Mouse (Mus musculus): Measurements from ENCODE around the gene Gng10.

Gng10 gene

DNA sequence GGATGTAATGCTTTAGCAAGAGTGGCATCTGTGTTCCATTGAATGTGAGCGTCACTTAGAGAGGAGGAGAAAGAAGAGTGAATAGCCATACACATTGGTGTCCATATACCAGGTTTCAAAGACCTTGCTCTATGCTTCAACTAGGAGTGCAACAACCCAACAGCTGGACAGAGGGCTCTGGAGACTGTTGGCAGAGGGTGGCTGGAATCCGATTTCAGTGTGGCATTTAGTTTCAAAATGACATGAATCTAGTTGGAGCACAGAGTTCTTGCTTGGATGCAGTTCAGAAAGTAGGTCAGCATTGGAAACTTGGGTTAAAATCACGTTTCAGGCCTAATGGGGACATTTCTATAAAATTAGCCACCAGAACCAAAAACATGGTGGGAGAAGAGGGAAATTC lies 19.7 kb upstream of the Gng10 start:
- DNase-seq (ENCODE audit: low spot score), result no peak

DNA sequence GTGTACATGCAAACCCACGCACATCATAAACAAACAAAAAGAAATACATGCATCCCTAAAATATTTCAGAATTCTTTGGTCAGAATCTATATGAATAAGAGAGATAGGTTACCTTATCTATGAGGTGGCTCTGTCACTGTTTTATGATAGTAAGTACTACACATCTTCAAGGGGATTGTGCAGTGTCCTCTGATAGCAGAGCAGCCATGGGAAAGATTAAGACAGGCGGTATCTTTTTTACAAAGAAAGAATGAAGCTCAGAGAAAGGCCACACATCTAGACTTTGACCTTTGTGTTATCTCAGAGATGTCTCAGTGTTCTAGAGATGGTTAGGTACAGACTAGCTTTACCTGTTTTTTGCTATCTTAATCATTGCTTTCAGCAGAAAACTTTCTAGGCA lies 18.0 kb upstream of the Gng10 start:
- DNase-seq (ENCODE audit: low spot score), result no peak

DNA sequence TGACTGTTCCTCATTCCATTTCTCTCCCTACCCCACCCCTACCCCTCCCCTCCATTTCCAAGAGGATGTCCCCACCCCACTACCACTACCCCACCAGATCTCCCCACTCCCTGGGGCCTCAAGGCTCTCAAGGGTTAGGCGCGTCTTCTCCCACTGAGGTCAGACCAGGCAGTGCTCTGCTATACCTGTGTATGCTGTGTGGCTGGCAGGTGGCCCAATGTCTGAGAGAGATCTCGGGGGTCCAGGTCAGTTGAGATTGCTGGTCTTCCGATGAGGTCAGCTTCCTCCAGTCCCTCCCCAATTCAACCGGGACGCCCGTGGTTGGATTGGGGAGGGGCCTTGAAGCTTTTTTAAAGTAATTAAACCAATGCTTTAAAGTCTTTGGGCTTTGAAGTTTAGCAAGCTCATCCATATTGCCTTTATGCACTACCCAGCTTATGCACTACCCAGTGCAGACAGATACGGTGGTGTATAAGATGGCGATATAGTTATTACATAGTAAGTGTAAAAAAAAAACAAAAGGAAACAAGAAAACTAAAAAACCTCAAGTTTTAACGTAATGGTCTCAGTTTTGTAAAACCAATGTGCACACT lies 467 bp upstream of the Gng10 start:
- no peak for DNase-seq (ENCODE audit: low spot score)

DNA sequence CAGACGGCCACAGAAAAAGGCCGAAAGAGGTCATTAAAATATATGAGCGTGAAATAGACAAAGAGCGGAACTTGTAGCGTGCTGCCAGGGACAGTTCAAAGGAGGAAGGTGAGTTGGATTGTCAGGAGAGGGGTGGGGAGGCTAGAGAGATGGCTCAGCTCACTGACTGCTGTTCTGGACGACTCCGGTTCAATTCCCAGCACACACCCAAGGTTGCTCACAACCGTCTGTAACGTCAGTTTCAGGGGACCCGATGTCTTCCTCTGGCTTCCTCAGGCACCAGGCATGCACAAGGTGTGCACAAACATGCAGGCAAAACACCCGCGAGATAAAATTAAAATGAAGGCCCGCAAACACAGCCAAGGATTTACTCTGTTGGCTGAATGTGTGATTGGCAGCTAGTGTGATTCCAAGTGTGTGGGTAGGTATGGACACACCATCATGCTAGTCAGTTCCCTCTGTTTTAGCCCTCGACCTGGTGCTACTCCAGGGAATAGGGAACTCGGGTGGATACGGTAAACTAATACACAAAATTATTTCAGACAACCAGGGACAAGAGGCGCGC lies 980 bp downstream of the Gng10 start:
- no peak for DNase-seq (ENCODE audit: low spot score)

DNA sequence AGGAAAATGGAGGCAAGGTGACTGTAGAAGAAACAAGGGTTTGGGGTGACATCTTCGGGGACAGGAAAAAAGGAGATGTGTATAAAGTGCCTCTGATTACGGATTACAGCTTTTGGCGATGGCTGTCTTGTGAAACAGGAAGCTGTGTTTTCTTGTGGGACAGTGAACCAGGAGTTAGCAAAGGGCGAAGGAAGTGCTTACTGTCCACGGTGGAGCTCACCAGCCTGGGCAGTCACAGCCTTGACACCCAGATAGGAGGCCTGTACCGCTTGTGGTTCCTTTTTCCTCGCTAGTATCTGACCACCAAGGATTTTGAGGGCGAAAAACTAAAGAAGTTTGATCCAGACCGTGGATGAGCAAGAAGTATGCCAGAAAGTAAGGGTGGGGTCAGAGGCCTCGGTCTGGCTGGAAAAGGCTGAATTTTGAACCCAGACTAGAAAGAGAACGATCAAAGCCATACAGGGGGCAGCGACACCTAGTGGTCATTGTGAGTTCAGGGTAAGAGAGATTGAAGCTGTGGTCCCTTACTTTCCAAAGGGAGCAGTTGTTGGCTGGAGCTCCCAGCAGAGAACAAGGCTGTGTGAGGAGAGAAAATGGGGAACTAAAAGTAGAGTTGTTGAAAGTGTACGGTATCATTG lies 1.7 kb downstream of the Gng10 start:
- peak; percentile 92 for DNase-seq (ENCODE audit: low spot score)

DNA sequence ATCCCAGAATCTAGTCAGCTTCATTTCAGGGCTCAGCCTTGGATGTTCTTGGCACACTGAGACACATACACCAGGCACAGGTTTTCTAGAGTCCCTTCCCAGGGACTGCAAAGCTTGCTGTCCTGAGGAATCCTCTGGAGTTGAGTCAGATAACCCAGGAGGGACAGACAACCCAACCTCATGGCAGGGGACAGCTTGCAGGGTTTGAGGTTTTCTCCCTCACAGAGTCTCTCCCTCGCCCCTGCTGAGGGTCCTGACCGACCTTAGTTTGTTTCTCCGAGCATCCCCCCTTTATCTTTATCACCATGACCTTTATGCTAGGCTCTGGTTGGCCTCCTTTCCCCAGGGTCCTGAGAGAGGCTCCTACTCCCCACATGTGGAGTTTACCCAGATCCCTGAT lies 2.6 kb downstream of the Gng10 start:
- DNase-seq (ENCODE audit: low spot score), result no peak

DNA sequence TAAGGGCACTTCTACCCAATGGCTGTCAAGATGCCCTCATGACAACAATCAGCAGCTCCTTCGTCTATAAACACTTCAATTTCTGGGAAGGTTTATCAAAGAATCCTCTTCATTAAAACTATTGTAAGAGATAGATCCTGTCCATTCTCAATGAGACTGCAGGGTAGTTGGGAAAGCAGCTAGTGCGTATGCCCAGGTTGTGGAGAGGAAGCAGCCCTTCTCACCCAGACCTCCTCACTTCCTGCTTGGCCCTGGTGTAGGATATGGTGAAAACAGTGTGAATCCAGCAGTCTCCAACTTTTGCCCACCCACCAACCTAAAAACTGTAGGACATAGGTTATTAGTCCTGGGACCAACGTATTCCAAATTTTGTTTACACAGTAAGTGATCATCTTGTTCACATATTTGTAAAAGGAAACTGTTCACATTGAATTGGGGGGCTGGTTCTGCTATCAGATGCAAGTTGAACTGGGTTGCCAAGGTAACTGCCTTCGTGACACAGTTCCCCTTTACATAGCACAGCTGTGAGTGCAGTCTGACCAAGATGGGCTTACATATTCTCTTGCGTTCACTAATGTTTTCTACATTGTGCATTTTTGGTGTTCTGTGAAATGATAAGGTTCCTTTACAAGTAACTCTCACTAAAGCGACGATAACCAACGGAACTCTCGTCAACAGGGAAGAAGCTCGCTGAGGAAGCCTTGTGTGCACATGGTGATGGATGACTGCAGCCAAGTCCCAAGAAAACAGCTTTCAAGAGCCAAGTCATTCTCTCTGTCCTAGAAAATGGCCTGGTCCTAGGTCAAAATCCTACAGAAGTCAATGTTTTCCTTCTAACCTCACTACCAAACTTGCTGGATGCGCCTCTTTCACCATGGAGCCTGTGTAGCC lies 5.8 kb downstream of the Gng10 start:
- no peak for DNase-seq (ENCODE audit: low spot score)

DNA sequence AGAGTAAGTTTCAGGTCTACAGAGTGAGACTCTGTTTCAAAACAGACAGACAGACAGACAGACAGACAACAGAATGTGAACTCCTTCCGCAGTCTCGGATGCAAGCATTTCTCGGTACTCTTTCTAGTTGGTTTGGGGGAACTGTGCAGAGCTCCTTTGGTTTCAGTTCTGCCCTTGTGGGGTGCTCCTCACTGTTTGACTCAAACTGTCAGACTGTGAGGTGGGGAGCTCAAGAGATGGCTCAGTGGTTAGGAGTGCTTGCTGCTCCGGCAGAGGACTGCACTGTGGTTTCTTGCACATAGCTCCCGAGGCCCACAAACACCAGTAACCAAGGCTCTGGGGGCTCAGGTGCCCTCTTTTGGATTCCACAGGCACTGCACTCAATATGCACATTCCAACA lies 8.2 kb downstream of the Gng10 start:
- DNase-seq (ENCODE audit: low spot score), result no peak

DNA sequence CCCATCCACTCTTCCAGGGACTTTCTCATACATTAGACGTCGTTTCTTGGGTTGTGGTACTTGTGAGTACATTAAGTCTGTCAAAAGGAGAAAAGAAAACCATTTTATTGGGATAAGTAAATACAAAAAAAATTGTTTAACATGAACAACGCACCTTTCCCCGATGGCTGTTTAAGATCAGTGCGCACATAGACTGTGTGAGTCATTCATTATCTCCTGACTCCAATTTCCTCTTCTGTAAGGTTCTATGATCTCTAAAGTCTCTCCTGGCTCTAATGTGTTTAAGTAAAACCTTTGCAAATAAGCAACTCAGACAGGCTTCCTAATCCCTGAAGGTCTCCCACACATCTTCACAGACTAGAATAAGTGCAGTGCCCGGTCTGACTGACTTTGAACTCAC lies 9.0 kb downstream of the Gng10 start:
- no peak for DNase-seq (ENCODE audit: low spot score)

DNA sequence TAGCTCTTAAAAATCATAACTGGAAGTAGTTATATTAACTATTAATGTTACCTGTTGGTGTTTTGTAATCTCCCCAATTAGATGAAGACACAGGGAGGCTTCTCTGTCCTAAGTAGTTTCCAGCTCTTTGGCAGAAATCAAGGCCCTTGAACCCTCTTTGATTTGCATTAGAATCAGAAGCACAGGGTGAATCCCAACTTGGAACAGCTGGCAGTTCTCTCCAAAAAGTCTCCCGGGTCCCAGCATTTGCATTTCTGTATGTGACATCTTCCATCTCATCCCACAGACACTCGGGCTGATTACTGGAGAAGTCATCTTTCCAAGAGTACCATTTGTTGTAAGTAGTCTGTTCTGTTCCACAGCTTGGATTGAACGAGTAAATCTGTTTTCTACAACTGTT lies 12.3 kb downstream of the Gng10 start:
- no peak for DNase-seq (ENCODE audit: low spot score)

DNA sequence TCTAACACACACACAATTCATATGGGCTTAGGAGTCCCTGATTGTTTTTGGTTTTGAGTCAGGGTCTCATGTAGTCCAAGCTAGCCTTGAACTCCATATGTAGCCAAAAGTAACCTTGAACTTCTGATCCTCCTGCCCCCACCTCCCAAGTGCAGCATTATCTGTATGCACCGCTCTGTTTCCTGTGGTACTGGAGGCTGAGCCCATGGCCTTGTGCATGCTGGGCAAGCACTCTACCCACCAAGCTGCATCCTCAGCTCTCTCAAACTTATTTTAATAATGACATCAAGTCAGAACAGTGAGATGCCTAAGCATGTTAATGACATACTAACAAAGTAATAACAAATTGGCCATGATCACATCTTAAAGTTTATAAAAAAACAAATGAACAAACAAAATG lies 16.2 kb downstream of the Gng10 start:
- DNase-seq (ENCODE audit: low spot score), result no peak

DNA sequence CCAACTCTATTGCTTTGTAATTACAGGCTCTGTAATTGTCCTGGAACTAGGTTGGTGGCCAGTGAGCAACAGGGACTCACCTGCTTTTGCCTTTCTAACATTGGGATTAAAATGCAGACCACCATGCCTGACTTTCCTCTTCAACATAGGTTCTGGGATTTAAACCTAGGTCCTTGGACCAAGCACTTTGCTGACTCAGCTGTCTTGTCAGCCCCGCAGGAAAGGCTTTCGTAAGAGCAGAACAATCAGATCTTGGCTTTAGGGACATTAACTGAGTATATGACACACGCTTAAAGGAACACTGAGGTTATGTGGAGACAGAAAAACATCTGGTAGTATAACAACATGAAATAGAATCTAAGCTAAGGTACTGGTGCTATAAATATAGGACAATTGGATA lies 23.0 kb downstream of the Gng10 start:
- no peak for DNase-seq (ENCODE audit: low spot score)

DNA sequence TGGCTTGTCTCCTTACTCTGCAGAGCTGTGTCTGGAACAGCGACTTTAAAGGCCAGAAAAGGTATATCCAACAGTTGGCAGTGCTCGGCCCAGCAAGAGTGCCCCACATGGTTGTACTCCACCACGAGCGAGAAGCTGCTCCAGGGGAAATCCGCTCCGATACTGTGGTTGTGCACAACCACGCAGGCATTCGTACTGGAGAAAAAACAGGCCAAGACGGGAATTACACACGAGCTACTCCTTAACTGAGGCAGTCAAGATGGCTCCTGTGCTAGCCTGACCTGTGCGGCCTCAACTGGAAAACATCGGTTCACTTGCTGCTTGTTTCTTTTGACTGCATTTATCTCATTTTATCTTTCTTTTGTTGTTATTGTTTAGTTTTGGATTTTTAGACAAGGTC lies 27.6 kb downstream of the Gng10 start:
- DNase-seq (ENCODE audit: low spot score), result no peak

DNA sequence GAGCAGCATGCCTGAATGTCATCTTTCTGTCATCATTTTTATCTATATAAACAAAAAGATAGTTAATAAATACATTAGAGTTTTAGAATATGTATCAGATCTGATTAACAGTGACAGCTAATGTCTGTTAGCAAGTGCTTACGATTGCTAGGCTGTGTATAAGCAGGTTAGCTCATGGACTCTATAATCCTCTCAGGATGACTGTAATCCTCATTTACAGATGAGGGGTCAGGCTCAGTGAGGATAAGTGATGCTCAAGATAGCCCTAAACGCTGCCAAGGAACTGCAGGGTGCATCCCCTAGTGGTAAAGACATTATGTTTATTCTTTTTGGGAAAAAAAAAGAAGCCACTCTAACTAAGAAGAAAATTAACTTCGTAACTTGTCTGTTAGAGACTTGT lies 34.4 kb downstream of the Gng10 start:
- no peak for DNase-seq (ENCODE audit: low spot score)

DNA sequence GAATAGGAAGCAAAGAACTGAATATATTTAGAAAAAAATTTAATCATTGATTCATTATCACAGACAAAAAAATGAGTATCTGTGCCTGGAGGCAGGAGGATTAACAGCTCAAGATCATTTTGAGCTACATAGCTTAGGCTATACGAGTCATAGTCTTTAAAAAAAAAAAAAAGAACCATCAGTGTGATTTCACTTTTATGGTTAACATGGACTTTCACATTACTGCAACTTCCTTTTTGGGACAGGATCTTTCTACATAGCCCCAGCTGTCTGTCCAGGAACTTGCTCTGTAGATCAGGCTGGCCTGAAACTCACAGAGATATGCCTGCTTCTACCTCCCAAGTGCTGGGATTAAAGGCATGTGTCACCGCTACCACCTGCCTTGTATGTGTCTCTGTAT lies 48.5 kb downstream of the Gng10 start:
- no peak for DNase-seq (ENCODE audit: low spot score)

DNA sequence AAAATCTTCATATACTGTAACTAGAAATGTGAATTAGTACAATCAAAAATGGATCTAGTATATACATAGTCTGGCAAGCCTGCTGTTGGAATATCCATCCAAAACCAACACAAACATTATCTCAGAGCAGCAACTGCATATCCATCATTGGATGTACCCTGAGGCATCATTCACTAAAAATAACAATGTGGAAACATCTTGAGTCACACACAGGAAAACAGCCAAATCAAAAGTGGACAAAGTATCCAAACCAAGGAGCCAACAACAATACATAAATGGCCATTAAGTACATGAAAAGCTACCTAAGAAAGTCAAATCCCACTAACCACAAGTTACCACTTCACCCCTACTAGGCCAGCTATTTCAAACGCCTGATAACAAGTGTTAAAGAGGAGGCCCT lies 54.5 kb downstream of the Gng10 start:
- no peak for DNase-seq (ENCODE audit: low spot score)
